Mouse (Mus musculus) megakaryocyte, embryonic 14.5 days (primary cell): ENCODE results near the gene 4930563M21Rik. TPM values are rescaled to one million over a fixed set of nuclear protein-coding genes. Genes with fewer than 3 reads are reported as not detected.

Source experiments
- H3K27me3 ChIP-seq: replicated peaks from 2 replicates; pipeline ENCODE3; 2012; ENCODE audit warnings: inconsistent platforms
- H3K36me3 ChIP-seq: replicated peaks from 2 replicates; pipeline ENCODE3; 2012; ENCODE audit warnings: low read length, inconsistent platforms, mixed read lengths
- H3K4me1 ChIP-seq: 2 replicates; pipeline ENCODE4 v1.6.1; 2012; ENCODE audit warnings: inconsistent platforms
- H3K4me3 ChIP-seq: replicated peaks from 2 replicates; pipeline ENCODE3; 2012; ENCODE audit warnings: moderate library complexity, mild to moderate bottlenecking, inconsistent platforms
- H3K9me3 ChIP-seq: 2 replicates; pipeline ENCODE4 v1.6.1; 2012; ENCODE audit warnings: inconsistent platforms
- FLI1 ChIP-seq: IDR thresholded peaks from 2 replicates; pipeline ENCODE4 v1.6.1; 2012; ENCODE audit warnings: low read length, inconsistent platforms, mixed read lengths
- GATA1 ChIP-seq: IDR thresholded peaks from 3 replicates; pipeline ENCODE4 v1.6.1; 2012; ENCODE audit warnings: mixed read lengths, low read length, inconsistent platforms, borderline replicate concordance
- polyA plus RNA-seq: library from polyadenylated mRNA; stranded (reverse); fragments of >175 nt; gene quantifications from 2 replicates; pipeline ENCODE4 v1.2.3, GENCODE M21; 2012; ENCODE audit warnings: low replicate concordance; ENCODE audit not compliant: insufficient read depth

The 4930563M21Rik gene
- polyA plus RNA-seq, 1 experiment: not detected

- TF ChIP-seq GATA1 (no peak), FLI1 (no peak)
- H3K4me3 ChIP-seq: no peak overlapping the region
- H3K9me3 ChIP-seq: no peaks in the 10 kb centered on the region
- H3K4me1 ChIP-seq: peaks cover 29% of the 10 kb centered on the region
- no peaks in the 10 kb centered on the region for H3K36me3 ChIP-seq
- no peaks in the 10 kb centered on the region for H3K27me3 ChIP-seq
Observed at GRCm38 (mm10) chr9:55941356-55941755, 69.0 kb downstream of the 4930563M21Rik start.

GRCm38 (mm10) chr9:55938618-55938985, 71.7 kb downstream of the 4930563M21Rik start:
- peak overlapping the region; percentile 97 for H3K4me3 ChIP-seq
- no peaks in the 10 kb centered on the region for H3K9me3 ChIP-seq
- no peaks in the 10 kb centered on the region for H3K27me3 ChIP-seq
- TF ChIP-seq FLI1: no peak
- TF ChIP-seq GATA1: no peak
- peaks cover 24% of the 10 kb centered on the region for H3K4me1 ChIP-seq
- H3K36me3 ChIP-seq: no peaks in the 10 kb centered on the region

- H3K36me3 ChIP-seq: no peaks in the 10 kb centered on the region
- H3K4me3 ChIP-seq: peak within 1 kb of the TSS; percentile 97
- TF ChIP-seq GATA1 (no peak), FLI1 (no peak)
- peaks cover 25% of the 10 kb centered on the region for H3K4me1 ChIP-seq
- H3K9me3 ChIP-seq: no peaks in the 10 kb centered on the region
- no peaks in the 10 kb centered on the region for H3K27me3 ChIP-seq
Observed at GRCm38 (mm10) chr9:55937664-55938617, 72.4 kb downstream of the 4930563M21Rik start, which contains the start of gene Scaper. Scaper (minus strand) TSS chr9:55938119.

- Histone ChIP-seq H3K4me3 (peak overlapping the region; percentile 97), H3K36me3 (no peaks in the 10 kb centered on the region), H3K4me1 (peaks cover 31% of the 10 kb centered on the region), H3K27me3 (no peaks in the 10 kb centered on the region), H3K9me3 (no peaks in the 10 kb centered on the region)
- TF ChIP-seq GATA1 (no peak), FLI1 (no peak)
Observed at GRCm38 (mm10) chr9:55937224-55937663, 73.1 kb downstream of the 4930563M21Rik start.

- no peak overlapping the region for H3K4me3 ChIP-seq
- H3K4me1 ChIP-seq: peaks cover 13% of the 10 kb centered on the region
- no peaks in the 10 kb centered on the region for H3K9me3 ChIP-seq
- no peaks in the 10 kb centered on the region for H3K36me3 ChIP-seq
- no peak for TF ChIP-seq GATA1
- TF ChIP-seq FLI1: no peak
- H3K27me3 ChIP-seq: no peaks in the 10 kb centered on the region
Observed at GRCm38 (mm10) chr9:55932482-55932881, 77.9 kb downstream of the 4930563M21Rik start.

GRCm38 (mm10) chr9:55918579-55918978, 91.8 kb downstream of the 4930563M21Rik start:
- Histone ChIP-seq H3K4me3 (no peak overlapping the region), H3K36me3 (no peaks in the 10 kb centered on the region), H3K27me3 (no peaks in the 10 kb centered on the region), H3K9me3 (no peaks in the 10 kb centered on the region), H3K4me1 (no peaks in the 10 kb centered on the region; the same call in 1 of the 2 replicates)
- TF ChIP-seq GATA1 (no peak), FLI1 (no peak)

- no peak overlapping the region for H3K4me3 ChIP-seq
- TF ChIP-seq GATA1 (no peak), FLI1 (no peak)
- no peaks in the 10 kb centered on the region for H3K27me3 ChIP-seq
- no peaks in the 10 kb centered on the region; the same call in 1 of the 2 replicates for H3K4me1 ChIP-seq
- no peaks in the 10 kb centered on the region for H3K36me3 ChIP-seq
- H3K9me3 ChIP-seq: no peaks in the 10 kb centered on the region
Observed at GRCm38 (mm10) chr9:55916751-55917150, 93.6 kb downstream of the 4930563M21Rik start.

Other genes with a start within 250 kb of the 4930563M21Rik start
- gene Scaper, start 72.4 kb downstream of the 4930563M21Rik start, polyA plus RNA-seq: 0.02 TPM in 1 of 2 replicates, not detected in the other
- 18.5 and 34.1 TPM in 2 replicates for gene Rcn2, start 31.3 kb upstream of the 4930563M21Rik start, polyA plus RNA-seq
- 22.0 and 29.4 TPM in 2 replicates for gene Pstpip1, start 79.4 kb upstream of the 4930563M21Rik start, polyA plus RNA-seq
- gene Tspan3, start 154.9 kb upstream of the 4930563M21Rik start, polyA plus RNA-seq: 2.3 and 6.0 TPM in 2 replicates